Mouse (Mus musculus) MEL (cell line): ENCODE results near the gene Gmds. TPM values are rescaled to one million over a fixed set of nuclear protein-coding genes. Genes with fewer than 3 reads are reported as not detected.
A peak's percentile ranks its signal among the peaks of the same experiment; 100 is the strongest.

Source experiments
- DNase-seq: peaks from one replicate; pipeline ENCODE4 v3.0.0; 2011; ENCODE audit warnings: low read depth, low spot score
- H3K27ac ChIP-seq: 2 replicates; pipeline ENCODE4 v1.5.1; 2012; ENCODE audit warnings: low read depth, mild to moderate bottlenecking, control low read depth, low read length, moderate library complexity; ENCODE audit not compliant: control insufficient read depth
- H3K27me3 ChIP-seq, 2 experiments: fragments of 150-350 bp in 1 of 2; sonication (generic) in 1 of 2; 2 replicates each; pipeline ENCODE4 v1.6.1; 2012; ENCODE audit warnings: low read length in 2 of 2, mild to moderate bottlenecking in 2 of 2, improper control_type of control experiment in 1 of 2, moderate library complexity in 1 of 2; ENCODE audit not compliant: insufficient read depth in 2 of 2, control insufficient read depth in 1 of 2
- H3K36me3 ChIP-seq, 2 experiments: 2 replicates each; pipeline ENCODE4 v1.6.1; 2012 to 2014; ENCODE audit warnings: low read length in 2 of 2, improper control_type of control experiment in 1 of 2, inconsistent platforms in 1 of 2, mild to moderate bottlenecking in 1 of 2; ENCODE audit not compliant: insufficient read depth in 2 of 2, control insufficient read depth in 1 of 2
- H3K4me1 ChIP-seq, 2 experiments: fragments of 150-350 bp in 1 of 2; sonication (generic) in 1 of 2; 2 replicates each; pipeline ENCODE4 v1.6.1; 2012; ENCODE audit warnings: low read length in 2 of 2, improper control_type of control experiment in 1 of 2, mild to moderate bottlenecking in 1 of 2; ENCODE audit not compliant: insufficient read depth in 2 of 2, control insufficient read depth in 1 of 2
- H3K4me3 ChIP-seq, 2 experiments: fragments of 150-350 bp in 1 of 2; sonication (generic) in 1 of 2; 2 replicates each; pipeline ENCODE4 v1.5.1; 2012; ENCODE audit warnings: low read depth in 2 of 2, low read length in 2 of 2, mild to moderate bottlenecking in 2 of 2, moderate library complexity in 2 of 2, control low read depth in 1 of 2, improper control_type of control experiment in 1 of 2; ENCODE audit not compliant: control insufficient read depth in 1 of 2, insufficient read depth in 1 of 2
- H3K79me2 ChIP-seq: 2 replicates; pipeline ENCODE4 v1.6.1; 2012; ENCODE audit warnings: mild to moderate bottlenecking, low read length, moderate library complexity; ENCODE audit not compliant: control insufficient read depth, poor library complexity, insufficient read depth
- H3K9ac ChIP-seq: 2 replicates; pipeline ENCODE4 v1.6.1; 2012; ENCODE audit warnings: low read depth, mild to moderate bottlenecking, control low read depth, low read length, moderate library complexity; ENCODE audit not compliant: control insufficient read depth, poor library complexity, severe bottlenecking
- H3K9me3 ChIP-seq: fragments of 150-350 bp; sonication (generic); replicated peaks from 2 replicates; pipeline ENCODE4 v1.6.1; 2012; ENCODE audit warnings: mild to moderate bottlenecking, low read length, improper control_type of control experiment, moderate library complexity; ENCODE audit not compliant: insufficient read depth
- EP300 ChIP-seq, 2 experiments: IDR thresholded peaks; 2 replicates each; pipeline ENCODE4 v1.6.1; 2011; ENCODE audit warnings: improper control_type of control experiment in 2 of 2, low read length in 2 of 2, low read depth in 1 of 2, mild to moderate bottlenecking in 1 of 2
- ETS1 ChIP-seq: IDR thresholded peaks from 2 replicates; pipeline ENCODE4 v1.6.1; 2012; ENCODE audit warnings: low read depth, mild to moderate bottlenecking, inconsistent platforms, low read length, improper control_type of control experiment, moderate library complexity
- GABPA ChIP-seq: IDR thresholded peaks from 2 replicates; pipeline ENCODE4 v1.6.1; 2012; ENCODE audit warnings: low read depth, mild to moderate bottlenecking, inconsistent platforms, low read length, improper control_type of control experiment, moderate library complexity
- GATA1 ChIP-seq: IDR thresholded peaks from 2 replicates; pipeline ENCODE4 v1.6.1; 2011; ENCODE audit warnings: low read depth, low read length, improper control_type of control experiment
- JUND ChIP-seq: IDR thresholded peaks from 2 replicates; pipeline ENCODE4 v1.6.1; 2011; ENCODE audit warnings: low read depth, mild to moderate bottlenecking, improper control_type of control experiment, low read length
- KAT2A ChIP-seq: conservative IDR thresholded peaks from 2 replicates; pipeline ENCODE4 v1.6.1; 2012; ENCODE audit warnings: low read depth, low read length, improper control_type of control experiment, inconsistent platforms
- MAX ChIP-seq: IDR thresholded peaks from 2 replicates; pipeline ENCODE4 v1.6.1; 2011; ENCODE audit warnings: low read length, improper control_type of control experiment
- MXI1 ChIP-seq: IDR thresholded peaks from 2 replicates; pipeline ENCODE4 v1.6.1; 2011; ENCODE audit warnings: mild to moderate bottlenecking, low read depth, low read length, improper control_type of control experiment
- MYB ChIP-seq: IDR thresholded peaks from 2 replicates; pipeline ENCODE4 v1.6.1; 2011; ENCODE audit warnings: mild to moderate bottlenecking, low read depth, low read length, improper control_type of control experiment
- MYC ChIP-seq: IDR thresholded peaks from 2 replicates; pipeline ENCODE4 v1.6.1; 2011; ENCODE audit warnings: low read depth, mild to moderate bottlenecking, low read length, improper control_type of control experiment, moderate library complexity
- NELFE ChIP-seq: IDR thresholded peaks from 2 replicates; pipeline ENCODE4 v1.6.1; 2011; ENCODE audit warnings: low read depth, low read length, improper control_type of control experiment
- POLR2AphosphoS5 ChIP-seq: IDR thresholded peaks from 2 replicates; pipeline ENCODE4 v1.6.1; 2012; ENCODE audit warnings: low read depth, borderline replicate concordance, mild to moderate bottlenecking, inconsistent platforms, low read length, moderate library complexity, mixed read lengths
- RCOR1 ChIP-seq: IDR thresholded peaks from 2 replicates; pipeline ENCODE4 v1.6.1; 2012; ENCODE audit warnings: low read depth, mild to moderate bottlenecking, inconsistent platforms, low read length, improper control_type of control experiment
- SIN3A ChIP-seq: IDR thresholded peaks from 2 replicates; pipeline ENCODE4 v1.6.1; 2012; ENCODE audit warnings: low read length, improper control_type of control experiment, inconsistent platforms
- TAL1 ChIP-seq: IDR thresholded peaks from 2 replicates; pipeline ENCODE4 v1.6.1; 2012; ENCODE audit warnings: mild to moderate bottlenecking, inconsistent platforms, low read length, moderate library complexity, mixed read lengths
- TBP ChIP-seq: IDR thresholded peaks from 2 replicates; pipeline ENCODE4 v1.8.0; 2011; ENCODE audit warnings: low read depth, low read length, improper control_type of control experiment
- TCF12 ChIP-seq: IDR thresholded peaks from 2 replicates; pipeline ENCODE4 v1.6.1; 2014; ENCODE audit warnings: low read depth, mild to moderate bottlenecking, inconsistent platforms, low read length, improper control_type of control experiment, moderate library complexity
- USF1 ChIP-seq: IDR thresholded peaks from 2 replicates; pipeline ENCODE4 v1.6.1; 2014; ENCODE audit warnings: low read depth, mild to moderate bottlenecking, inconsistent platforms, low read length, improper control_type of control experiment, moderate library complexity
- ZC3H11A ChIP-seq: IDR thresholded peaks from 2 replicates; pipeline ENCODE4 v1.6.1; 2012; ENCODE audit warnings: low read depth, mild to moderate bottlenecking, inconsistent platforms, low read length, improper control_type of control experiment
- ZMIZ1 ChIP-seq: IDR thresholded peaks from 2 replicates; pipeline ENCODE4 v1.6.1; 2012; ENCODE audit warnings: low read depth, mild to moderate bottlenecking, inconsistent platforms, low read length, improper control_type of control experiment, moderate library complexity
- ZNF384 ChIP-seq: IDR thresholded peaks from 2 replicates; pipeline ENCODE4 v1.6.1; 2012; ENCODE audit warnings: low read depth, mild to moderate bottlenecking, inconsistent platforms, low read length, improper control_type of control experiment
- polyA plus RNA-seq, 2 experiments: library from polyadenylated mRNA; stranded (reverse) in 1 of 2; unstranded in 1 of 2; fragments of >175 nt in 1 of 2; fragments of >200 nt in 1 of 2; gene quantifications; 2 replicates each; pipeline versions ENCODE4 v1.2.1 to v1.2.4; 2012; ENCODE audit warnings: low replicate concordance in 2 of 2, low read depth in 1 of 2; ENCODE audit not compliant: insufficient read length in 2 of 2, insufficient read depth in 1 of 2, missing spikeins in 1 of 2
- total RNA-seq: library from RNA; depleted of rRNA; stranded (reverse); fragments of 300-350 nt; gene quantifications from 2 replicates; pipeline ENCODE4 v1.2.3, GENCODE M21; 2012

Gene Gmds
- total and polyA plus RNA-seq, 3 experiments = 17.4 to 32.2 TPM; not detected in 1

- Histone ChIP-seq H3K4me3 (no peak overlapping the region), H3K79me2 (no peaks in the 10 kb centered on the region), H3K9me3 (no peaks in the 10 kb centered on the region)
- TF ChIP-seq MXI1 (no peak), ZMIZ1 (no peak), NELFE (no peak), MYC (no peak)
- TF ChIP-seq, all 39 proteins: peak for 0
- Histone ChIP-seq H3K4me1 (peaks cover 6 to 21% of the 10 kb centered on the region in 2 experiments; a peak in 3 of 4 replicates), H3K9ac (no peak overlapping the region), H3K27me3 (no peaks in the 10 kb centered on the region), H3K27ac (no peak overlapping the region), H3K36me3 (peaks cover 0 to 18% of the 10 kb centered on the region in 2 experiments; a peak in 2 of 4 replicates)
- no peak for DNase-seq
Observed at GRCm38 (mm10) chr13:31926599-31926998, 411.9 kb downstream of the Gmds start.

- Histone ChIP-seq H3K4me1 (peaks cover 6 to 21% of the 10 kb centered on the region in 2 experiments; a peak in 3 of 4 replicates), H3K27ac (peak overlapping the region; percentile 65)
Observed at GRCm38 (mm10) chr13:31924506-31924905, 414.0 kb downstream of the Gmds start.

GRCm38 (mm10) chr13:31919716-31920115, 418.8 kb downstream of the Gmds start:
- TF ChIP-seq USF1 (no peak), ZNF384 (no peak), EP300 (IDR thresholded peaks at IDR 0.05; ENCODE audit: low read depth in 1 of 2, low read length in 2 of 2) (no peak), TBP (no peak), ZMIZ1 (no peak)
- Histone ChIP-seq H3K9ac (no peak overlapping the region), H3K4me1 (peaks cover under 1 to 16% of the 10 kb centered on the region in 2 experiments; a peak in 2 of 4 replicates), H3K27ac (no peak overlapping the region), H3K27me3 (no peaks in the 10 kb centered on the region), H3K4me3 (no peak overlapping the region), H3K9me3 (no peaks in the 10 kb centered on the region), H3K36me3 (peaks cover 0 to 6% of the 10 kb centered on the region in 2 experiments; a peak in 2 of 4 replicates), H3K79me2 (no peaks in the 10 kb centered on the region)
- no peak for DNase-seq

More at GRCm38 (mm10) chr13:31924506-31924905, 414.0 kb downstream of the Gmds start:
- DNase-seq = peak; percentile 74
- Histone ChIP-seq H3K9me3 (no peaks in the 10 kb centered on the region), H3K4me3 (no peak overlapping the region), H3K27me3 (no peaks in the 10 kb centered on the region), H3K36me3 (peaks cover 0 to 18% of the 10 kb centered on the region in 2 experiments; a peak in 2 of 4 replicates), H3K9ac (no peak overlapping the region), H3K79me2 (no peaks in the 10 kb centered on the region)
- TF ChIP-seq USF1 (no peak), ETS1 (peak; percentile 93), SIN3A (peak; percentile 53; the same call in 1 of the 2 replicates), TAL1 (peak; percentile 61), POLR2AphosphoS5 (no peak), EP300 (IDR thresholded peaks at IDR 0.05; ENCODE audit: low read depth in 1 of 2, low read length in 2 of 2) (peak; percentile 92 to 93), JUND (no peak), GATA1 (peak; percentile 94), GABPA (no peak), RCOR1 (no peak; the same call in 1 of the 2 replicates), ZMIZ1 (no peak), MYB (peak; percentile 70), ZNF384 (no peak), MAX (no peak), KAT2A (no peak), ZC3H11A (no peak), TCF12 (peak; percentile 91)
